17 mouse cellular contexts compared by ENCODE assay signal in genomic region chr14:121106906-121107305, GRCm38 (mm10).
DNase-seq lines count a peak whose midpoint lies in the region; ATAC-seq and TF ChIP-seq lines count a peak whose summit lies in the region.
"Had no signal": no experiment of that assay in that cellular context is flagged by ENCODE, and none has a peak within 500 bp of the region (broad histone marks: within the 10 kb centered on the region; RNA-seq: fewer than 3 reads in every experiment).

No protein-coding gene starts in this region.

- 19% methylated on average over 4 of the region's 4 CpGs for WGBS in heart, embryonic 11.5 days (ENCODE audit: insufficient replicate concordance)
- 74% methylated on average over 4 of the region's 4 CpGs for WGBS in heart, adult 2 months
- 55% methylated on average over 4 of the region's 4 CpGs for WGBS in midbrain, embryonic 10.5 days
- 53% methylated on average over 4 of the region's 4 CpGs for WGBS in midbrain, embryonic 15.5 days
- 62% methylated on average over 4 of the region's 4 CpGs for whole genome bisulfite sequencing in hindbrain, embryonic 15.5 days
- 42% methylated on average over 4 of the region's 4 CpGs for WGBS in intestine, embryonic 15.5 days

- no peak for TF ChIP-seq CTCF in heart, adult 2 months (IDR thresholded peaks at IDR 0.05)

- DNase-seq in heart, adult 2 months, result no peak
- DNase-seq in midbrain, embryonic 10.5 days (ENCODE audit: low spot score), result no peak
- peak; percentile 46 for DNase-seq in embryo, embryonic 9.5 days (ENCODE audit: extremely low spot score)
- DNase-seq in right cerebral cortex, postnatal 10 days (ENCODE audit: low spot score in 2 of 2), result no peak
- DNase-seq: cerebellum, adult 18-20 months; forebrain, postnatal 0 days; gastrocnemius, postnatal 25 days; kidney, adult 8-10 months; lung, adult 18-20 months; thymus, postnatal 14 days had no signal

- intact Hi-C loops in heart, adult 2 months (cut with DNase I), result loop anchor here (5.0 kb wide), 1 partner anchor 70 kb away; the partner anchor contains the start of gene Farp1

- H3K4me2 ChIP-seq in heart, embryonic 11.5 days, result no peak overlapping the region
- H3K4me2 ChIP-seq in midbrain, embryonic 15.5 days, result no peak overlapping the region
- H3K4me2 ChIP-seq in hindbrain, embryonic 15.5 days, result no peak overlapping the region
- H3K4me2 ChIP-seq in intestine, embryonic 15.5 days (replicated peaks), result no peak overlapping the region
- H3K4me2 ChIP-seq: neural tube, embryonic 12.5 days had no signal

- no peak overlapping the region for H3K9ac ChIP-seq in heart, embryonic 11.5 days (ENCODE audit: low read depth, low read length)
- H3K9ac ChIP-seq in heart, adult 2 months (ENCODE audit: low read depth, low read length), result no peak overlapping the region
- H3K9ac ChIP-seq in midbrain, embryonic 15.5 days, result no peak overlapping the region
- no peak overlapping the region for H3K9ac ChIP-seq in hindbrain, embryonic 15.5 days
- H3K9ac ChIP-seq in intestine, embryonic 15.5 days, result no peak overlapping the region
- H3K9ac ChIP-seq: forebrain, postnatal 0 days; neural tube, embryonic 12.5 days had no signal

- H3K36me3 ChIP-seq in heart, embryonic 11.5 days (ENCODE audit: control insufficient read depth, insufficient read depth, low read length), result no peaks in the 10 kb centered on the region
- no peaks in the 10 kb centered on the region for H3K36me3 ChIP-seq in heart, adult 2 months (ENCODE audit: control insufficient read depth, insufficient read depth, low read length)
- H3K36me3 ChIP-seq in midbrain, embryonic 10.5 days, result peaks cover 12% of the 10 kb centered on the region; the same call in 1 of the 2 replicates
- H3K36me3 ChIP-seq in midbrain, embryonic 15.5 days (replicated peaks), result no peaks in the 10 kb centered on the region
- H3K36me3 ChIP-seq in hindbrain, embryonic 15.5 days, result 0 out of 2 replicates have a peak, but pooled peaks cover 4% of the 10 kb centered on the region
- no peaks in the 10 kb centered on the region for H3K36me3 ChIP-seq in intestine, embryonic 15.5 days
- H3K36me3 ChIP-seq: G1E had no signal

- TF ChIP-seq POLR2A in heart, adult 2 months (IDR thresholded peaks at IDR 0.05; ENCODE audit: insufficient read depth, low read depth, low read length), result no peak

- no peak for TF ChIP-seq EP300 in heart, adult 2 months (IDR thresholded peaks at IDR 0.05; ENCODE audit: insufficient read depth, low read depth, low read length)

- 0 out of 2 replicates have a peak overlapping the region, but pooled peaks have one; percentile 1 for H3K27ac ChIP-seq in heart, embryonic 11.5 days (ENCODE audit: low read depth, low read length)
- H3K27ac ChIP-seq in heart, adult 2 months, result no peak overlapping the region
- H3K27ac ChIP-seq in midbrain, embryonic 10.5 days (replicated peaks), result peak overlapping the region; percentile 38; the same call in 1 of the 2 replicates
- no peak overlapping the region for H3K27ac ChIP-seq in midbrain, embryonic 15.5 days
- no peak overlapping the region for H3K27ac ChIP-seq in hindbrain, embryonic 15.5 days (replicated peaks)
- H3K27ac ChIP-seq in intestine, embryonic 15.5 days, result no peak overlapping the region
- H3K27ac ChIP-seq: neural tube, embryonic 12.5 days had no signal

- H3K79me2 ChIP-seq in heart, adult 2 months (replicated peaks; ENCODE audit: control insufficient read depth, insufficient read depth, low read length), result no peaks in the 10 kb centered on the region

- ATAC-seq in heart, embryonic 11.5 days (replicated peaks; ENCODE audit: insufficient number of reproducible peaks, low FRiP score, low TSS enrichment), result 0 out of 2 replicates have a peak, but pooled peaks have one; percentile 15
- no peak; the same call in 1 of the 2 replicates for ATAC-seq in midbrain, embryonic 15.5 days (replicated peaks)
- 0 out of 2 replicates have a peak, but pooled peaks have one; percentile 9 for ATAC-seq in hindbrain, embryonic 15.5 days (ENCODE audit: low FRiP score, low read depth)
- no peak for ATAC-seq in intestine, embryonic 15.5 days
- ATAC-seq: forebrain, postnatal 0 days had no signal

- peaks cover 70% of the 10 kb centered on the region for H3K4me1 ChIP-seq in heart, embryonic 11.5 days (ENCODE audit: control insufficient read depth, insufficient read depth, low read length)
- peaks cover 2% of the 10 kb centered on the region; the same call in 1 of the 2 replicates for H3K4me1 ChIP-seq in heart, adult 2 months (ENCODE audit: control insufficient read depth, insufficient read depth, low read length)
- peaks cover 57% of the 10 kb centered on the region for H3K4me1 ChIP-seq in midbrain, embryonic 10.5 days
- peaks cover 17% of the 10 kb centered on the region for H3K4me1 ChIP-seq in midbrain, embryonic 15.5 days
- H3K4me1 ChIP-seq in hindbrain, embryonic 15.5 days (replicated peaks), result peaks cover 38% of the 10 kb centered on the region
- H3K4me1 ChIP-seq in intestine, embryonic 15.5 days (replicated peaks), result peaks cover 63% of the 10 kb centered on the region
- H3K4me1 ChIP-seq: megakaryocyte, embryonic 14.5 days had no signal

- H3K27me3 ChIP-seq in heart, embryonic 11.5 days (ENCODE audit: control insufficient read depth, insufficient read depth, low read length), result no peaks in the 10 kb centered on the region
- no peaks in the 10 kb centered on the region for H3K27me3 ChIP-seq in heart, adult 2 months (ENCODE audit: control insufficient read depth, insufficient read depth, low read length)
- no peaks in the 10 kb centered on the region for H3K27me3 ChIP-seq in midbrain, embryonic 10.5 days (ENCODE audit: low read depth, poor library complexity, severe bottlenecking)
- H3K27me3 ChIP-seq in midbrain, embryonic 15.5 days (replicated peaks), result no peaks in the 10 kb centered on the region
- no peaks in the 10 kb centered on the region for H3K27me3 ChIP-seq in hindbrain, embryonic 15.5 days
- no peaks in the 10 kb centered on the region for H3K27me3 ChIP-seq in intestine, embryonic 15.5 days (replicated peaks)
- H3K27me3 ChIP-seq: neural tube, embryonic 12.5 days had no signal

- H3K4me3 ChIP-seq in heart, embryonic 11.5 days (ENCODE audit: low read depth, low read length), result no peak overlapping the region
- H3K4me3 ChIP-seq in heart, adult 2 months, result no peak overlapping the region
- no peak overlapping the region for H3K4me3 ChIP-seq in midbrain, embryonic 10.5 days
- H3K4me3 ChIP-seq in midbrain, embryonic 15.5 days, result no peak overlapping the region
- H3K4me3 ChIP-seq in hindbrain, embryonic 15.5 days, result no peak overlapping the region
- no peak overlapping the region for H3K4me3 ChIP-seq in intestine, embryonic 15.5 days (replicated peaks)
- H3K4me3 ChIP-seq: megakaryocyte, embryonic 14.5 days; neural tube, embryonic 12.5 days had no signal

- H3K9me3 ChIP-seq in heart, embryonic 11.5 days (replicated peaks; ENCODE audit: control insufficient read depth, low read length), result no peaks in the 10 kb centered on the region
- no peaks in the 10 kb centered on the region for H3K9me3 ChIP-seq in midbrain, embryonic 10.5 days (replicated peaks)
- H3K9me3 ChIP-seq in midbrain, embryonic 15.5 days, result no peaks in the 10 kb centered on the region
- no peaks in the 10 kb centered on the region for H3K9me3 ChIP-seq in hindbrain, embryonic 15.5 days
- no peaks in the 10 kb centered on the region for H3K9me3 ChIP-seq in intestine, embryonic 15.5 days
- H3K9me3 ChIP-seq: megakaryocyte, embryonic 14.5 days; neural tube, embryonic 12.5 days had no signal

Comparison
In these comparisons a context has a peak if more than half of its experiments do, and no peak if none do; other contexts are left out.
1. H3K27ac ChIP-seq: peak in heart, embryonic 11.5 days (single experiment) and midbrain, embryonic 10.5 days (single experiment); none in heart, adult 2 months (single experiment), midbrain, embryonic 15.5 days (single experiment), hindbrain, embryonic 15.5 days (single experiment) and intestine, embryonic 15.5 days (single experiment).
2. ATAC-seq: peak in heart, embryonic 11.5 days (single experiment) and hindbrain, embryonic 15.5 days (single experiment); none in midbrain, embryonic 15.5 days (single experiment) and intestine, embryonic 15.5 days (single experiment).